Mouse (Mus musculus) kidney, adult 2 months (tissue): Measurements from ENCODE around the gene Muc2.

Source experiments
- CTCF ChIP-seq: fragments of 200-500 bp; conservative IDR thresholded peaks from 2 replicates; pipeline ENCODE4 v1.5.1; 2011; ENCODE audit warnings: low read depth, mild to moderate bottlenecking, control low read depth, low read length, moderate library complexity, mixed read lengths; ENCODE audit not compliant: insufficient read depth, insufficient read length
- POLR2A ChIP-seq: fragments of 200-500 bp; IDR thresholded peaks from one replicate; pipeline ENCODE4 v1.6.1; 2011; ENCODE audit warnings: low read depth, low read length, control low read depth

DNA sequence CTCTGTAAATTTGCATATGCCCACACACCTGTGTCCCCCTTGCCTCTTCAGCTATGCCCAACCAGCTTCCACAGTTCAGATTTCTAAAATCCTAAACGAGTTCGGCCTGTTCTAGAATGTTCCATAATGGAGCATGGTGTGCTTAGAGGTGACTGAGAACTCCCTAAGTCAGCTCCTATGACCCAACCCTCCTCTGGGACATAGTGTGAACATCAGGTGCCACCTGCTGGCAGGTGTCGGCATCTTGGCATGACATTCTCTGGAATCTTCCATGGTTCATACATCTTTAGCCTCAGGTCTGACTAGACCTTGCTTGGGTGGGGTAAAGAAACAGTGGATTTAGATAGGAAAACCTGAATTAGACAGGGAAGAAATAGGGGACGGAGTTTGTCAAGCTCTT is 19.1 kb upstream of the Muc2 start:
- TF ChIP-seq CTCF, result peak; percentile 75
- no peak for TF ChIP-seq POLR2A
